Mouse (Mus musculus): ENCODE measurements around the gene Oosp1.

The Oosp1 gene

DNA sequence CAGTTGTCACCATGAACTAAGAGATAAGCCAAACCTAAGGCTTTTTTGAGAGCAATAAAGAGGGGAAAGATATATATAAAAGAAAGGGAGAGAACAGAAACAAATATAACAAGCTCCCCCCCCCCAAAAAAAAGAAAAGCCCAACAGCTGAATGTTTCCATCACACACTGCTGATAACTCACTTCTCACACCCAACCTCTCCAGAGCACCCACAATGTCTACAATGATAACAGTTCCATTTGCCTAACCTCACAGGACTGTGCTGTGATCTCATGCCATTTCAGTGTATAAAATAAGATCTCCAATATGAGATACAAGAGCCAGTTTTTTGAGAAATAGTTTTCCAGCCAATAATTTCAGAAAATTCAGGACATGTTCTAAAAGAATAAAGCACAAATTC, 73.0 kb downstream of the Oosp1 start:
- no peak for DNase-seq (ENCODE audit: low read depth)

All from c-Kit-positive CD71-negative TER-119-negative erythroid progenitor cells, embryonic 14.5 days (primary cell).